Mouse (Mus musculus): ENCODE data around the gene Rce1.

DNA sequence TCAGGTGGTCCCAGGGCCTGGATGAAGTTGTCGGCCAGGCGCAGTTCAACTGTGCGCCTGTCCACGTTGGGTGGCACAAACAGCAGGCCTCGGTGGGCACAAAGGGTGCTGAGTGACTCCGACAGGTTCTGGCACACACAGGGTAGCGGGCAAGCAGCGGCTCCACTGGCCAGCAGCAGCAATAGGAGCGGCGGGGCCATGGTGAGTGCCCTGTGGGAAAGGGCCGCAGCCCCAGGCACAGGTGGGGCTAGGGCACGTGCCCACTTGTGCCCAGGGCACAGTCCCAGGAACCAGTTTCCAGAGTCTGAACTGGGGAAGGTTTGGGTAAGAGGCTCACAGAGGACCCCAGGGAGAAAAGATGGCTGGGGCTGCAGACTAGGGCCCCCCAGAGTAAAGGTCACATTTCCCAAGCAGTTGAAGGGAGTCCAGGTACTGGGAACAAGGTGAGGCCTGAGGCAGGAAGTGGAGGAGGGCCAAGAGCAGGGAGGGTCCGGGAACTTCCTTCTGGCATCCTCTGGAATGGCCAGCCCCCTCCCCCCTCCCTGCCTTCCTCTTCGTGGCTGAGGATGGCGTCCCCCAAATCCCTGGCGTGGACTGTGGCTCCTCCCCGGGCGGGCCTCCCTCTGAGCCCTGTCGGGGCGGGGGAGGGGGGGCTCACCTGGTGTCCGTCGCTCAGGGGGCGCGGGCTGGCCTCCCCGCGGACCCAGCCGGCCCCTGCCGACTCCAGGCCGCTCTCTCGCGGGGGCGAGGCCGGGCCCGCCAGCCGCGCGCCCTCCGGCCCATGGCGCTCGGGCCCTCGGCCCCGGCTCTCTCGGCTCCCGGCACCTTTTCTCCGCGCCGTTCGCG, 10.9 kb downstream of the Rce1 start:
- TF ChIP-seq POLR2A (IDR thresholded peaks at IDR 0.05; ENCODE audit: insufficient read depth, low read length) (no peak), CTCF (IDR thresholded peaks at IDR 0.05; ENCODE audit: low read depth, low read length) (no peak), EP300 (IDR thresholded peaks at IDR 0.05; ENCODE audit: insufficient read depth, low read depth, low read length) (no peak)
